Mouse (Mus musculus) hindbrain, embryonic 13.5 days (tissue): ENCODE measurements around the gene Dus2. TPM values are rescaled to one million over a fixed set of nuclear protein-coding genes. Genes with fewer than 3 reads are reported as not detected.
A peak's percentile ranks its signal among the peaks of the same experiment; 100 is the strongest.

Experiments used
- ATAC-seq: fragments of 200-750 bp; cut with Nextera tagmentation; 2 replicates; pipeline ENCODE4 v1.8.0; 2017; ENCODE audit warnings: moderate TSS enrichment; ENCODE audit not compliant: low FRiP score
- H3K27ac ChIP-seq: fragments of 300-500 bp; sonication (generic); 2 replicates; pipeline ENCODE4 v1.5.1; 2015; ENCODE audit warnings: inconsistent platforms, mild to moderate bottlenecking, moderate library complexity
- H3K27me3 ChIP-seq: fragments of 300-500 bp; sonication (generic); 2 replicates; pipeline ENCODE4 v1.6.1; 2015; ENCODE audit warnings: mild to moderate bottlenecking, inconsistent platforms
- H3K36me3 ChIP-seq: fragments of 300-500 bp; sonication (generic); 2 replicates; pipeline ENCODE4 v1.6.1; 2015; ENCODE audit warnings: mild to moderate bottlenecking, inconsistent platforms
- H3K4me1 ChIP-seq: fragments of 300-500 bp; sonication (generic); replicated peaks from 2 replicates; pipeline ENCODE4 v1.6.1; 2015; ENCODE audit warnings: inconsistent platforms
- H3K4me2 ChIP-seq: fragments of 300-500 bp; sonication (generic); 2 replicates; pipeline ENCODE4 v1.6.1; 2015; ENCODE audit warnings: inconsistent platforms, mild to moderate bottlenecking, moderate library complexity
- H3K4me3 ChIP-seq: fragments of 300-500 bp; sonication (generic); 2 replicates; pipeline ENCODE4 v1.5.1; 2015; ENCODE audit warnings: mild to moderate bottlenecking, inconsistent platforms
- H3K9ac ChIP-seq: fragments of 300-500 bp; sonication (generic); 2 replicates; pipeline ENCODE4 v1.6.1; 2015; ENCODE audit warnings: mild to moderate bottlenecking, inconsistent platforms
- H3K9me3 ChIP-seq: fragments of 300-500 bp; sonication (generic); 2 replicates; pipeline ENCODE4 v1.6.1; 2016; ENCODE audit warnings: inconsistent platforms
- WGBS: fragments of 180-500 bp; shearing (Covaris S2); methylation state at CpG from one replicate; pipeline ENCODE4 v1.1.7; 2015; 5-methylcytosine and 5-hydroxymethylcytosine counted together
- polyA plus RNA-seq: library from polyadenylated mRNA; unstranded; fragments of >200 nt; fragmentation: Nextera tagmentation; extraction: Ambion mirVana; gene quantifications from 2 replicates; pipeline ENCODE4 v1.2.1, GENCODE M21; 2015

Dus2 gene
- polyA plus RNA-seq, 1 experiment from 2014 or later = 23.3 TPM

- Histone ChIP-seq H3K36me3 (peaks cover 62% of the 10 kb centered on the region), H3K4me2 (no peak overlapping the region), H3K4me3 (no peak overlapping the region), H3K4me1 (no peaks in the 10 kb centered on the region), H3K27ac (no peak overlapping the region), H3K27me3 (no peaks in the 10 kb centered on the region), H3K9ac (no peak overlapping the region), H3K9me3 (no peaks in the 10 kb centered on the region)
- ATAC-seq = no peak
- WGBS = 91% methylated on average over 9 of the region's 9 CpGs
Observed at GRCm38 (mm10) chr8:106052510-106053089, 61.5 kb downstream of the Dus2 start.

GRCm38 (mm10) chr8:106054190-106054811, 63.2 kb downstream of the Dus2 start:
- H3K9me3 ChIP-seq = no peaks in the 10 kb centered on the region
- peaks cover 10% of the 10 kb centered on the region for H3K4me1 ChIP-seq
- no peak for ATAC-seq
- H3K9ac ChIP-seq = no peak overlapping the region
- H3K36me3 ChIP-seq = peaks cover 50% of the 10 kb centered on the region
- WGBS = 77% methylated on average over 6 of the region's 6 CpGs
- no peak overlapping the region for H3K4me2 ChIP-seq
- no peaks in the 10 kb centered on the region for H3K27me3 ChIP-seq
- H3K27ac ChIP-seq = no peak overlapping the region
- no peak overlapping the region for H3K4me3 ChIP-seq

GRCm38 (mm10) chr8:106055038-106055437, 63.9 kb downstream of the Dus2 start:
- Histone ChIP-seq H3K4me3 (no peak overlapping the region), H3K36me3 (peaks cover 42% of the 10 kb centered on the region), H3K9me3 (no peaks in the 10 kb centered on the region), H3K4me1 (peaks cover 10% of the 10 kb centered on the region), H3K4me2 (no peak overlapping the region), H3K27me3 (no peaks in the 10 kb centered on the region), H3K27ac (no peak overlapping the region), H3K9ac (no peak overlapping the region)
- ATAC-seq = no peak
- 46% methylated on average over 3 of the region's 3 CpGs for WGBS

GRCm38 (mm10) chr8:106056455-106056982, 65.4 kb downstream of the Dus2 start:
- 91% methylated on average over 4 of the region's 4 CpGs for WGBS
- Histone ChIP-seq H3K4me1 (peaks cover 21% of the 10 kb centered on the region), H3K4me2 (no peak overlapping the region), H3K9ac (no peak overlapping the region), H3K27ac (no peak overlapping the region), H3K4me3 (no peak overlapping the region), H3K27me3 (no peaks in the 10 kb centered on the region), H3K36me3 (peaks cover 27% of the 10 kb centered on the region), H3K9me3 (no peaks in the 10 kb centered on the region)
- ATAC-seq = no peak

GRCm38 (mm10) chr8:106058731-106059612, 67.8 kb downstream of the Dus2 start, which contains the start of gene Nfatc3:
TSS of gene Nfatc3 (plus strand) at chr8:106058840.
- H3K36me3 ChIP-seq = peaks cover 4% of the 10 kb centered on the region
- peaks cover 32% of the 10 kb centered on the region for H3K4me1 ChIP-seq
- H3K9me3 ChIP-seq = no peaks in the 10 kb centered on the region
- peak within 1 kb of the TSS; percentile 84 for H3K4me3 ChIP-seq
- H3K9ac ChIP-seq = peak within 1 kb of the TSS; percentile 85
- peak; percentile 96 for ATAC-seq
- H3K27ac ChIP-seq = peak within 1 kb of the TSS; percentile 92
- 2% methylated on average over 49 of the region's 52 CpGs for WGBS
- peak within 1 kb of the TSS; percentile 77 for H3K4me2 ChIP-seq
- no peaks in the 10 kb centered on the region for H3K27me3 ChIP-seq

GRCm38 (mm10) chr8:106059613-106060371, 68.7 kb downstream of the Dus2 start:
- Histone ChIP-seq H3K9me3 (no peaks in the 10 kb centered on the region), H3K4me2 (peak overlapping the region; percentile 73), H3K4me1 (peaks cover 32% of the 10 kb centered on the region), H3K9ac (peak overlapping the region; percentile 85), H3K36me3 (no peaks in the 10 kb centered on the region), H3K27ac (peak overlapping the region; percentile 92), H3K4me3 (peak overlapping the region; percentile 84), H3K27me3 (no peaks in the 10 kb centered on the region)
- WGBS = under 1% methylated on average over 69 of the region's 83 CpGs
- ATAC-seq = peak; percentile 89

GRCm38 (mm10) chr8:106060521-106060920, 69.4 kb downstream of the Dus2 start:
- whole genome bisulfite sequencing = 7% methylated on average over 3 of the region's 3 CpGs
- Histone ChIP-seq H3K27me3 (no peaks in the 10 kb centered on the region), H3K4me1 (peaks cover 32% of the 10 kb centered on the region), H3K4me2 (peak overlapping the region; percentile 73), H3K36me3 (no peaks in the 10 kb centered on the region), H3K9ac (peak overlapping the region; percentile 53; the same call in 1 of the 2 replicates), H3K27ac (no peak overlapping the region), H3K9me3 (no peaks in the 10 kb centered on the region), H3K4me3 (peak overlapping the region; percentile 84)
- no peak for ATAC-seq

GRCm38 (mm10) chr8:106061686-106062085, 70.5 kb downstream of the Dus2 start:
- WGBS = 89% methylated on average over 6 of the region's 6 CpGs
- no peak overlapping the region for H3K4me3 ChIP-seq
- H3K4me2 ChIP-seq = peak overlapping the region; percentile 73
- no peaks in the 10 kb centered on the region for H3K36me3 ChIP-seq
- H3K27me3 ChIP-seq = no peaks in the 10 kb centered on the region
- no peak overlapping the region for H3K27ac ChIP-seq
- H3K9ac ChIP-seq = no peak overlapping the region
- H3K9me3 ChIP-seq = no peaks in the 10 kb centered on the region
- peaks cover 32% of the 10 kb centered on the region for H3K4me1 ChIP-seq
- ATAC-seq = no peak

- Histone ChIP-seq H3K27me3 (no peaks in the 10 kb centered on the region), H3K9ac (no peak overlapping the region), H3K4me1 (peaks cover 31% of the 10 kb centered on the region), H3K27ac (no peak overlapping the region), H3K4me3 (no peak overlapping the region), H3K9me3 (no peaks in the 10 kb centered on the region), H3K4me2 (no peak overlapping the region), H3K36me3 (no peaks in the 10 kb centered on the region)
- WGBS = over 99% methylated on average over 7 of the region's 7 CpGs
- ATAC-seq = no peak
Observed at GRCm38 (mm10) chr8:106063046-106063445, 71.9 kb downstream of the Dus2 start.

- H3K27ac ChIP-seq = no peak overlapping the region
- H3K4me2 ChIP-seq = no peak overlapping the region
- peaks cover 9% of the 10 kb centered on the region for H3K4me1 ChIP-seq
- no peak for ATAC-seq
- H3K36me3 ChIP-seq = no peaks in the 10 kb centered on the region
- H3K4me3 ChIP-seq = no peak overlapping the region
- H3K27me3 ChIP-seq = no peaks in the 10 kb centered on the region
- WGBS = 100% methylated on average over 2 of the region's 2 CpGs
- H3K9me3 ChIP-seq = no peaks in the 10 kb centered on the region
- H3K9ac ChIP-seq = no peak overlapping the region
Observed at GRCm38 (mm10) chr8:106066721-106067120, 75.6 kb downstream of the Dus2 start.

- 81% methylated on average over 1 of the region's 1 CpGs for WGBS
- Histone ChIP-seq H3K27me3 (no peaks in the 10 kb centered on the region), H3K27ac (no peak overlapping the region), H3K4me1 (no peaks in the 10 kb centered on the region), H3K4me2 (no peak overlapping the region), H3K9ac (no peak overlapping the region), H3K4me3 (no peak overlapping the region), H3K36me3 (no peaks in the 10 kb centered on the region), H3K9me3 (no peaks in the 10 kb centered on the region)
- no peak for ATAC-seq
Observed at GRCm38 (mm10) chr8:106069565-106069964, 78.4 kb downstream of the Dus2 start.

GRCm38 (mm10) chr8:106072113-106072512, 81.0 kb downstream of the Dus2 start:
- no peak overlapping the region for H3K4me3 ChIP-seq
- no peaks in the 10 kb centered on the region for H3K9me3 ChIP-seq
- H3K36me3 ChIP-seq = no peaks in the 10 kb centered on the region
- H3K27ac ChIP-seq = no peak overlapping the region
- no peaks in the 10 kb centered on the region for H3K4me1 ChIP-seq
- no peak overlapping the region for H3K4me2 ChIP-seq
- no peaks in the 10 kb centered on the region for H3K27me3 ChIP-seq
- ATAC-seq = no peak
- no peak overlapping the region for H3K9ac ChIP-seq
